Mouse (Mus musculus) heart, embryonic 16.5 days (tissue): ENCODE measurements around the gene Cep97. TPM values are rescaled to one million over a fixed set of nuclear protein-coding genes. Genes with fewer than 3 reads are reported as not detected.
"Not testable (repeated sequence)": the region's sequence is repeated elsewhere in the genome, so short reads cannot be mapped to it uniquely, and the experiment has no call there.

Experiments
- ATAC-seq: fragments of 200-750 bp; cut with Nextera tagmentation; replicated peaks from 2 replicates; pipeline ENCODE4 v1.8.0; 2017; ENCODE audit warnings: moderate number of reproducible peaks; ENCODE audit not compliant: insufficient read depth, low FRiP score; ENCODE audit errors: extremely low read depth
- H3K27ac ChIP-seq: fragments of 300-500 bp; sonication (generic); 2 replicates; pipeline ENCODE4 v1.5.1; 2014; ENCODE audit warnings: mild to moderate bottlenecking, low read length, control low read depth, moderate library complexity
- H3K27me3 ChIP-seq: fragments of 300-500 bp; sonication (generic); 2 replicates; pipeline ENCODE4 v1.6.1; 2014; ENCODE audit warnings: low read length, mixed read lengths; ENCODE audit not compliant: control insufficient read depth, insufficient read depth
- H3K36me3 ChIP-seq: fragments of 300-500 bp; sonication (generic); 2 replicates; pipeline ENCODE4 v1.6.1; 2014; ENCODE audit not compliant: control insufficient read depth, insufficient read depth
- H3K4me1 ChIP-seq: fragments of 300-500 bp; sonication (generic); 2 replicates; pipeline ENCODE4 v1.6.1; 2014; ENCODE audit warnings: low read length, mixed read lengths; ENCODE audit not compliant: control insufficient read depth, insufficient read depth
- H3K4me2 ChIP-seq: fragments of 300-500 bp; sonication (generic); 2 replicates; pipeline ENCODE4 v1.6.1; 2014; ENCODE audit warnings: low read depth, mild to moderate bottlenecking, control low read depth, low read length
- H3K4me3 ChIP-seq: fragments of 300-500 bp; sonication (generic); 2 replicates; pipeline ENCODE4 v1.5.1; 2014; ENCODE audit warnings: mild to moderate bottlenecking, control low read depth, low read length
- H3K9ac ChIP-seq: fragments of 300-500 bp; sonication (generic); 2 replicates; pipeline ENCODE4 v1.6.1; 2014; ENCODE audit warnings: low read length, control low read depth
- H3K9me3 ChIP-seq: fragments of 300-500 bp; sonication (generic); replicated peaks from 2 replicates; pipeline ENCODE4 v1.6.1; 2016; ENCODE audit warnings: low read length; ENCODE audit not compliant: control insufficient read depth
- WGBS: fragments of 180-500 bp; shearing (Covaris S2); extraction: QIAGEN DNeasy Blood & Tissue Kit; methylation state at CpG from one replicate; pipeline ENCODE4 v1.1.7; 2014; 5-methylcytosine and 5-hydroxymethylcytosine counted together
- polyA plus RNA-seq: library from polyadenylated mRNA; unstranded; fragments of >200 nt; fragmentation: Nextera tagmentation; extraction: Ambion mirVana; gene quantifications from 2 replicates; pipeline ENCODE4 v1.2.1, GENCODE M21; 2015

Gene Cep97
- polyA plus RNA-seq, 1 experiment from 2014 or later: 9.6 TPM

- Histone ChIP-seq H3K9me3 (no peaks in the 10 kb centered on the region), H3K9ac (no peak overlapping the region), H3K4me3 (no peak overlapping the region), H3K36me3 (no peaks in the 10 kb centered on the region), H3K4me2 (no peak overlapping the region), H3K27me3 (no peaks in the 10 kb centered on the region), H3K27ac (no peak overlapping the region), H3K4me1 (no peaks in the 10 kb centered on the region)
- WGBS: 71% methylated on average over 3 of the region's 3 CpGs
- ATAC-seq: no peak
Measured at GRCm38 (mm10) chr16:55950462-55950861, 15.8 kb upstream of the Cep97 start.

DNA sequence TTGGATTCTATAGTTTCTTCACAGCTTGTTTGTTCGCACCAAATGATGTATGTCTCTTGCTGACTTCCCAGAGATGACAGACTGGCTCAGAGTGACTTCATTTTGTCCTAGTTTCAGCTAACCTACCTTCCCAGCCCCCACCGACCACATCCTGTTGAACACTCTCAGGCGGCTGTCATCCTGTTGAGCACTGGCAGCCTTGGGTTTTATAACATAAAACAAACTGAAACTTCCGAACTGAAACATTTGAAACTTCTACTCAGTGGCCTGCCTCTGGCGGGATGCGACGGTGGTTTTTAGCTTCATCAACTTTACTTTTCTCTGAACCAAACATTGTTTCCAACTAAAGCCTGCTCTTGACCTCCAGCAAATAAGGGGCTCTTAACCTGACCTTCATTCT lies 14.3 kb upstream of the Cep97 start:
- no peaks in the 10 kb centered on the region for H3K27me3 ChIP-seq
- H3K36me3 ChIP-seq: no peaks in the 10 kb centered on the region
- H3K9me3 ChIP-seq: no peaks in the 10 kb centered on the region
- H3K27ac ChIP-seq: peak overlapping the region; percentile 60; the same call in 1 of the 2 replicates
- WGBS: 51% methylated on average over 7 of the region's 7 CpGs
- no peaks in the 10 kb centered on the region for H3K4me1 ChIP-seq
- peak overlapping the region; percentile 2; the same call in 1 of the 2 replicates for H3K4me2 ChIP-seq
- no peak overlapping the region for H3K4me3 ChIP-seq
- H3K9ac ChIP-seq: no peak overlapping the region
- ATAC-seq: peak; percentile 42

GRCm38 (mm10) chr16:55947876-55948410 lies 13.3 kb upstream of the Cep97 start:
- not testable (repeated sequence) for H3K27ac ChIP-seq, H3K4me1 ChIP-seq, H3K36me3 ChIP-seq, H3K4me3 ChIP-seq, H3K27me3 ChIP-seq, ATAC-seq, H3K4me2 ChIP-seq, H3K9ac ChIP-seq, H3K9me3 ChIP-seq
- 77% methylated on average over 2 of the region's 2 CpGs for WGBS

GRCm38 (mm10) chr16:55947266-55947665 lies 12.6 kb upstream of the Cep97 start:
- Histone ChIP-seq H3K9ac (no peak overlapping the region), H3K27me3 (no peaks in the 10 kb centered on the region), H3K9me3 (no peaks in the 10 kb centered on the region), H3K4me1 (no peaks in the 10 kb centered on the region), H3K4me3 (no peak overlapping the region), H3K27ac (no peak overlapping the region), H3K4me2 (no peak overlapping the region), H3K36me3 (no peaks in the 10 kb centered on the region)
- ATAC-seq: no peak
- WGBS: 51% methylated on average over 3 of the region's 3 CpGs

DNA sequence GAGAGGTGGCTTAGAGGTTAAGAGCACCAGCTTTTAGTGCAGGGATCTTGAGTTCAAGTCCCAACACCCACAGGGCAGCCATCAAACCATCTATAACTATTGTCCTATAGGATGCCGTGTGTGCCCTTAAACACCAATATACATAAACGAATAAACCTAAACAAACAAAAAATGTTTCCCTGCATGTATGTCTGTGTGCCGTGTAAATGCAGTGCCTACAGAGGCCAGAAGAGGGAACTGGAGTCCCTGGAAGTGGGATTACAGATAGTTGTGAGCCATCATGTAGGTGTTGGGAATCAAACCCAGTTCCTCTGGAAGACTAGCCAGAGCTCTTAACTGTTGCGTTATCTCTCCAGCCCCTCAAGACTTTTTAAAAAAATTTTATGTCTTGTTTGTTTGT lies 6.1 kb upstream of the Cep97 start:
- Histone ChIP-seq H3K4me2 (no peak overlapping the region), H3K36me3 (no peaks in the 10 kb centered on the region), H3K4me3 (no peak overlapping the region), H3K9me3 (no peaks in the 10 kb centered on the region), H3K9ac (no peak overlapping the region), H3K27ac (no peak overlapping the region), H3K4me1 (no peaks in the 10 kb centered on the region), H3K27me3 (no peaks in the 10 kb centered on the region)
- 86% methylated on average over 4 of the region's 4 CpGs for WGBS
- ATAC-seq: no peak

- ATAC-seq: no peak
- H3K4me2 ChIP-seq: no peak overlapping the region
- no peaks in the 10 kb centered on the region for H3K4me1 ChIP-seq
- H3K27ac ChIP-seq: no peak overlapping the region
- H3K9me3 ChIP-seq: no peaks in the 10 kb centered on the region
- H3K4me3 ChIP-seq: no peak overlapping the region
- no peaks in the 10 kb centered on the region for H3K36me3 ChIP-seq
- H3K9ac ChIP-seq: no peak overlapping the region
- no peaks in the 10 kb centered on the region for H3K27me3 ChIP-seq
- 83% methylated on average over 6 of the region's 6 CpGs for WGBS
Measured at GRCm38 (mm10) chr16:55939703-55940102, 5.0 kb upstream of the Cep97 start.

DNA sequence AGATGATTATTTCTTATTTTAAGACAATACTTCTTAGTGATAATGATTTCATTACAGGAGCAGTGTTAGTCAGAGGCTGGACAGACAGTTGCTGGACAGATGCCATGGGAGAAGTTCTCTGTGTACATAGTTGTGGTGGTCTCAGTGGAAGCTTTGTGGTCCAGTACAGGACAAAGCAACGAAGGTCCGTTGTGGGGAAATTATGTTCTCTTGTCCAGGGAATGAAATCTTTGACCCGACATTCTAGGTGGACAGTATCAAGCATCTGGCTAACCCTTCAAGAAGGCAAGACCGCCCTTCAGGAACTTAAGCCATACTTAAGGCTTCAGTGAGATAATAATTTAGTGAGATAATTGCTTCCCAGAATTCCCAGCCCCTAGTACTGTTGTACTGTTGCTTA lies 4.1 kb upstream of the Cep97 start:
- Histone ChIP-seq H3K4me1 (no peaks in the 10 kb centered on the region), H3K36me3 (no peaks in the 10 kb centered on the region), H3K4me3 (no peak overlapping the region), H3K9me3 (no peaks in the 10 kb centered on the region), H3K27me3 (no peaks in the 10 kb centered on the region), H3K27ac (no peak overlapping the region), H3K4me2 (no peak overlapping the region), H3K9ac (no peak overlapping the region)
- no peak for ATAC-seq
- 86% methylated on average over 4 of the region's 4 CpGs for WGBS

DNA sequence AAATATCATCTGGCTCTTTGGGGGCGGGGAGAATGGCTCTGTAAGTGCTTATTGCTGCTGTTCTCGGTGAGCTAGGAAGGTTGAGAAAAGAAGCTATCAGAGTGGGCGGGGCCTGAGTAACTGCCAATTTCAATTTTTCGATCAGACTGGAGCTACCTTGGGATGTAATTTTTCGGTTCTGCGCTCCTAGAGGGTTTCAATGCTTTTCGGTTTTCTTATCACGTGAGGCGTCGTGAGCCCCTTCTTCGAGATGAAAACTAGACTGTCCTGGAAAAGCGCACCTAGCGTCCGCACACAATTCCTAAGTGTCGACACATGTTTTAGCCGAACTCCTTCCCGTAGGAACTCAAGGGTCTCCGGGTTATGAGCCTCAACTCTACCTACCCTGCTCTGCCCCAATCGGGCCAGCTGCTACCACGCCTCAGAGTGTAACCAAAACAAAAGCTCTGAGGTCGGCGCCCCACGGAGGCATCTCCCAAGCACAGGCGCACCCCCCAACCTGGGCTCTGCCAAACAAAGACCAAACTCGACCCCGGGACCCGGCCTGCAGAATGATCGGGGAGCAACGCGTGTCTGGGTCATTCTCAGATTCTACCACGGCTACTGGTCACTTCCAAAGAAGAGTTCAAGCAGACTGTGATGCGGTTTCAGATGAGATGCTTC lies 843 bp downstream of the Cep97 start:
- under 1% methylated on average over 32 of the region's 32 CpGs for WGBS
- peak overlapping the region; percentile 66 for H3K27ac ChIP-seq
- 0 out of 2 replicates have a peak, but pooled peaks have one; percentile 16 for ATAC-seq

GRCm38 (mm10) chr16:55924010-55924409 lies 10.6 kb downstream of the Cep97 start:
- Histone ChIP-seq H3K9me3 (no peaks in the 10 kb centered on the region), H3K4me1 (no peaks in the 10 kb centered on the region), H3K9ac (no peak overlapping the region), H3K4me2 (no peak overlapping the region), H3K27ac (no peak overlapping the region), H3K27me3 (no peaks in the 10 kb centered on the region), H3K4me3 (no peak overlapping the region), H3K36me3 (peaks cover 29% of the 10 kb centered on the region)
- WGBS: 96% methylated on average over 4 of the region's 4 CpGs
- no peak for ATAC-seq

More for the DNA sequence above, 843 bp downstream of the Cep97 start:
- Histone ChIP-seq H3K27me3 (no peaks in the 10 kb centered on the region), H3K36me3 (no peaks in the 10 kb centered on the region), H3K9ac (peak overlapping the region; percentile 79), H3K4me1 (no peaks in the 10 kb centered on the region), H3K9me3 (no peaks in the 10 kb centered on the region), H3K4me3 (peak overlapping the region; percentile 72), H3K4me2 (peak overlapping the region; percentile 78)
